Mouse (Mus musculus): ENCODE data around the gene Btd.

The Btd gene

DNA sequence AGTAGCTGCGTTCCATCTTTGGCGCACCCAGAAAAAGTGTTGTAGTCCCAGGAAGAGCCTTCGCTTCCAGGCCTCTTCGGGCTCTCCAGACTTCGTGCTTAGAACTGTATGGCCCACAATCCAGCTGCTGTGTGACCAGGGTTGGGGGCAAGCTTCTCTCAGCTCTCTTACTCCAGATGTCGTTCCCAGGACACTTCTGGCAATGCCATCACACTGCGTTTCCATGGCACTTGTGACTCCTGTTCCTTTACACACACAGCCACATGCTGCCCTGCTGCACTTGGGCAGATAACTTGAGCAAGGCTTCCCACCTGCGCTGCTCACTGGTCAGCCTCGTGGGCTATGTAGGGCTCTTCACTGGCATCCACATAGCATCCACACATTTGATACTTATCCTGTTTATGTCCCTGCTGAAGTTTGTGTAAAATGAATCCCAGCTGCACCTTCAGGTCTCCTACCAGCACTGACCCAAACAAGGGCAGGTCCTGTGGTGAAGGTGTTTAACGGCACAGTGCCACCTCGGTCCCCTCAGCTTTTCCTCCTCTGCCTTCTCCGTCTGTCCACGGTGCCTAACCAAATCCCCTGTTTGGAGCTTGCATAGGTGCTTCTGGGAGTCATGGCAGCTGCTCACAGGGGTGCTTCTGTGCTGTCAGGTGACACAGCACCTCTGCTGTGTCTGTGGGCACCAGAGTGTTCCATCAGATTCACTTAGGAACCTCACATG, 22.7 kb downstream of the Btd start:
- in situ Hi-C loops (cut with MboI, MseI), result no loop called here

DNA sequence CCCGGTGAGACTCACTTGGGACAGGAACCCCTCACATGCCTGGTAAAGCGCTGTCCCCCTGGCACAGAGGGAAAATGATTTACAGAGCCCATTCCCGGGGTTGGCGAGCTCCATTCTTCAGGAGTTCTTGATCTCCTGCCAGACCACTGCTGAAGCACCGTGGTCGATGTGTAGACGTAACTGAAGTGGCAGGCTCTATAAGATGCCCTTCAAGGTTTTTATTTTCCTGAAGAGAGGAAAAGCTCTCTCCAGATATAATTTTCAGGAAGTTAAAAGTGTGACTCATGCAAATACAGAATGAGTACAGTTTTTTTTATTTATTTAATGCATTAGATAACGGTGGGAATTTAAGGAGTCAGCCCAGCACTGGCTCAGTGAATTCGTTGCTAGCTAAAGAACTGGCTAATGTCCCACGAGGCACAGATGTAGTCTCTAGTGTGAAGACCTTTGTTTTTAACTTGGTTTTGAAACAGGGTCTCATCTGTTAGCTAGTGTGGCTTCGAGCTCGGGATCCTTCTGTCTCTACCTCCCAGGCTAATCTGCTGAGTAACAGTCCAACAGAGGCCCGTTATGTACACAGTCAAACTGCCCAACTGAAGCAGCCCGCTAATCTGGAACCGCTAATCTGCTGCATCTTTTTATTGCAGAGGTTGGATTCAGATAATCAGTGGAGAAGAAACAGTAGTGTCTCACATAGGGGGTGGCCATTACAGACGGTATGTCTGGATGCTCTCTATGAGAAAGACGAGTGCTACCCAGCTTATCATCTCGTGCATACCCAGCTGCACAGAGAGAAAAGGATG, 23.5 kb downstream of the Btd start:
- in situ Hi-C loops (cut with MboI, MseI), result no loop called here

DNA sequence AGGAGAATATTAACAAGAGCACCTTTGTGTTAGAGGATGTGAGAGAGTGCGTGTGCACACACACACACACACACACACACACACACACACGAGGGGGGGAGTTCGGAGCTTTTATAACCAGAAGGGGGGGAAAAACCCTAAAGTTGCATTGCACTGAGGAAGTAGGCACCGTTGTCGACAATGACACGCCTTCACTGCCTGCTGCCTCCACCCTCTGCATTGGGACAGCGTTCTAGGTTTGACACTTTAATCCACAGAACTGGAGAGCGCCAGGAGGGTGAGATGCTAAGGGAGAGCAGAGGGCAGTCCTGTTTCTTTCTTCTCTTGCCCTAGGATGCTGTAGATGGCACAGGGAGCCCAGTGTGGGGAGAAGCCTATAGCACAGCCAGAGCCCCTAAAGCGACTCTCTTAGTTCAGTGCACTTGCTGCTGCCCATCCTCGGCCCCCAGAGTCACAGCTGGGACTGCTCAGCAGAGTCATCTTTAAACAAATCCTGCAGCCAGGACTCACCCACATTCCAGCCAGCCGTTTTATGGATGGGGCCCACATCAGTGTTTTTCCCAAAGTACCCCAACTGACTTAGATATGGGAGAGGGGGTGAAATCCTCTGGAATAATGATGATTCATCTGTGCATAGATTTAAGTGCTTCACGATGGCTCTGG, 24.2 kb downstream of the Btd start:
- in situ Hi-C loops (cut with MboI, MseI), result no loop called here

DNA sequence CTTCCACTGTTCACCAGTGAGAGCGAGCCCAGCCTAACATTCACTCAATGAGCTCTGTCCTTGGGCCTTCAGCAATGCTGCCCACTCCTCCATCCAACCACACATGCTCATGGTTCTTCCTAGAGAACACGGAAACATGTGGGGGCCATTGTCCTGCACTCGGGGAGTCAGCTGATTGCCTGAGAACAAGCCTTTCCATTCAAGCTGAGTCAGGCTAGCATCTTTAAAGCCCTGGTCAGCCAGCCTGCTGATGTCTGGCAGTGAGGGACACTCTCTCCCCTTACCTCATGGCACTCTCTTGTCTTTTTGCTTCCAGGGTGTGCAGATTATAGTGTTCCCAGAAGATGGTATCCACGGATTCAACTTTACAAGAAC, 24.7 kb downstream of the Btd start:
- in situ Hi-C loops (cut with MboI, MseI), result no loop called here

DNA sequence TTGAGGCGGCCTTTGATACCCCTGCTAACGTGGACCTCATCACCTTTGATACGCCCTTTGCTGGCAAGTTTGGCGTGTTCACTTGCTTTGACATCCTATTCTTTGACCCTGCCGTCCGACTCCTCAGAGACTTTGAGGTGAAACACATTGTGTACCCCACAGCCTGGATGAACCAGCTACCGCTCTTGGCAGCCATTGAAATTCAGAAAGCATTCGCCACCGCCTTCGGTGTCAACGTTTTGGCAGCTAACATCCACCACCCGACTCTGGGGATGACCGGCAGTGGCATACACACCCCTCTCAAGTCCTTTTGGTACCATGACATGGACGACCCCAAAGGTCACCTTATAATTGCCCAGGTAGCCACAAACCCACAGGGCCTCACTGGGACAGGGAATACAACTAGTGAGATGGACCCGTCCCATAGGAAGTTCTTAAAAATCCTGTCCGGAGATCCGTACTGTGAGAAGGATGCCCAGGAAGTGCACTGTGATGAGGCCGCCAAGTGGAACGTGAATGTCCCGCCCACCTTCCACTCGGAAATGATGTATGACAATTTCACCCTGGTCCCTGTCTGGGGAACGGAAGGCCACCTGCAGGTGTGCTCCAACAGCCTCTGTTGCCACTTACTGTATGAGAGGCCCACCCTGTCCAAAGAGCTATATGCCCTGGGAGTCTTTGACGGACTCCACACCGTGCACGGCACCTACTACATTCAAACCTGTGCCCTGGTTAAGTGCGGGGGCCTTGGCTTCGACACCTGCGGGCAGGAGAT, 26.3 kb downstream of the Btd start:
- in situ Hi-C loops (cut with MboI, MseI), result no loop called here

DNA sequence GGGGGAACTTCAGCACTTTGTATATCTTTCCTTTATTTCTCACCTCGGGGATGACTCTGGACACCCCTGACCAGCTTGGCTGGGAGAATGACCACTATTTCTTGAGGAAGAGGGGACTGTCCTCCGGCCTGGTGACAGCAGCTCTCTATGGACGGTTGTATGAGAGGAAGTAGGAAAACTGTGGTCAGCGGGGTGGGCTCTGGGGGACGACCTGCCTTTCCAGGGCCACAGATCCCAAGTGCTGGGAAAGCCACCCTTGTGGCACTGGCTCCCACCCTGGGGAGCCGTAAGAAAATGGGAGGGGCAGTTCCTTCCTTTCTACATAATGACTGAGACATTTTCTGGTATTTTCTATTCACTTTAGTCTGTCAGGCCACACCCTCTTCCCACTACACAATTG, 26.9 kb downstream of the Btd start:
- in situ Hi-C loops (cut with MboI, MseI), result no loop called here

DNA sequence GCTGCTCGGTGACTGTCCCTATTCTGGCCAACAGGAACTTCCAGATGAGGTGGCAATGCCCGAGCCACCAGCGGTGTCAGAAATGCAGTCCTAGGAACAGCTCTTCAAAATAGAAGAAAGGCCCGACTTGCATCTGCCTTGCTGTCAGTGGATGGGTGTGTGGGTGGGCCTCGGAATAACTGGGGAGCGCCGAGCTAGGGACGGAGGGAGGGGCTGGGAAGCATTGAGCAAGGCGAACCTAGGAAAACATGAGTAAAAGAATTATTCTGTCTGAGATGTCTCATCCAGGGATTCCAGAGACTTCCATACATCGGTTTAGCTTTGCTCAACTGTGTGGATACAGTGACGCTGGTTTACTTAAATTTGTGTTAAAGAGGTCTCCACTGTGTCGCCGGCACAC, 27.5 kb downstream of the Btd start:
- in situ Hi-C loops (cut with MboI, MseI), result no loop called here

DNA sequence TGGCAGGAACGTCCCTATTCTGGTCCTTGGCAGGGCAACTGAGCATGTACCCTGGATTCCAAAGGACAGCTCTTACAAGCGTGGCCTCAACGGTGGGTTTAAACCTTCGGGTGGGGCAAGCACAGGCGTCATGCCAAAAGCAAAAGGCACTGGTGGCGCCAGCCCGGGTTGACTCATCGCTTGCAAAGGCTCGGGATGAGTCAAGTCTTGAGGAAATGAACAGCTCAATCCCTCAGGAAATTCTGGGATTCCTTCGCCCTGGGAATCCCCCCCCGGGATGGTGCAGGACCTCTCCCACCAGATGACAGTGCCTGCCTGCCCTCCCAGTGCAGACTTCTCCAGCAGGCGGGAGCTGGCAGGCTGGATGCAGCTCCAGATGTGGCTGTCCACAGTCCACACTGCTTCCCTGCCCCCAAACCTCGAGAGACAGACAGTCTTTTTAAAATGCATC, 28.4 kb downstream of the Btd start:
- in situ Hi-C loops (cut with MboI, MseI), result no loop called here

DNA sequence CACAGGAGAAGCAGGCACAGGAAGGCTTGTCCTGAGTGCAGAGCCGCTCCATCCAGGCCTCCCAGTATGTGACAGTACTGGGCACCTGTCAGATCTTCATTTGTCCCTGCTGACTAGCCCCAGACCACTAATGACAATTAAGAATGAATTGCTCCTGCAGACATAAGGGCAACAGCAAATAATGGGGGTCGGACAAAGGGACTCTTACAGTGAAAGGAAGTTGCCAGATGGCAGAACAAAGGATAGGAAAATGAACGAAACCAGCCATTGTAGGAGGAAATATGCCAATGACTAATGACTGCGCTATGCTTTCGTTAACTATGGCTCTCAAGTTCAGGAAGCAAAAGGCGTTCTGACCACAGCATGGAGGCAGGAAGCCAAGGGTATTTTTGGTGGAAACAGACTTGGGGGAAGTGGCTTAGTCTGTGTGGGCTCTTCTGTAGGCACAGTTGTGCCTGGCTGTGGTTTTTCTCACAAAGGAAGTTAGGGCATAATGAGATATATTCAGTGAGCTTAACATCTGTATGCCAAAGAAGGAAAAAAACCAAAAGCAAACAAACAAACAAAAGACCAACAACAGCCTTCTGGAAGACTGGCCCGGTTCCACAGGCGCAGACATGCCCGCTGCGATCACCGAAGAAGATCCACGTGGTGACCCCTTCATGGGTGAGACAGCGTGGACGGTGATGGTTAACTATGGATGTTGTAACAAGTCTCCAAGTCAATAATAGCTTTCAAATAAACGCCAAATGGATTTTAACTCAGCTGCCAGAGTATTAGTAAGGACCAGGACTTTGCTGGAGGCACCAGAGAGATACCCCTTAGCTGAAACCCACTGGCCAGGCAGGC, 29.0 kb downstream of the Btd start:
- in situ Hi-C loops (cut with MboI, MseI), result no loop called here

DNA sequence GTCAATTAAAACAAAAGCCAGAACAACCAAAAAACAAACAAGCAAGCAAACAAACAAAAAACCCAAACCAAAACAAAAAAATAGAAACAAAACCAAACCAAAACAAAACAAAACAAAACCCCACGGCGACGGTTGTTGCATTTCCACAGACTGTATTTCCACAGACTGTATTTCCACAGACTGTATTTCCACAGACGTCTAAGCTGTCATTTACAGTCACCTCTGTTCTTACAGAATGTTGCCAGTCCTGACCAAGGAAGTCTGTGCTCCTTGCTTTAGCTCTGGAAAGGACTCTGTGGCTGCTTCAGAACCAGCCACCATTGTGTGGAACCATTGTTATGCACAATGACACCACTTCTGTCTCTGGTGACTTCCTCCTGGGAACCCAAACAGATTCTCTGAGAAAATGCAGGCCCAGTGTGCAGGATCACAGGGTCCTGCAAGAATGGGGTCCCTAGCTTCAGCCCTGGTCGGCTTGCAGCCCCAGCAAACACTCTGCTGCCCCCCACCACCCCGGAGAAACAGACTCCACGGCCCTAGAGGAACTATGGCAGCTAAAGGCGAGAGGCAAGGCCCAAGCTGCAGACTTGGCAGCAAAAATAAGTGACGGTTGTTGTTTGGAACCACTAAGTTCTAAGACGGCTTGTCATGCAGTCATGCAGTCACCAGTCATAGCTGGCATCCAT, 30.9 kb downstream of the Btd start:
- in situ Hi-C loops (cut with MboI, MseI), result no loop called here

DNA sequence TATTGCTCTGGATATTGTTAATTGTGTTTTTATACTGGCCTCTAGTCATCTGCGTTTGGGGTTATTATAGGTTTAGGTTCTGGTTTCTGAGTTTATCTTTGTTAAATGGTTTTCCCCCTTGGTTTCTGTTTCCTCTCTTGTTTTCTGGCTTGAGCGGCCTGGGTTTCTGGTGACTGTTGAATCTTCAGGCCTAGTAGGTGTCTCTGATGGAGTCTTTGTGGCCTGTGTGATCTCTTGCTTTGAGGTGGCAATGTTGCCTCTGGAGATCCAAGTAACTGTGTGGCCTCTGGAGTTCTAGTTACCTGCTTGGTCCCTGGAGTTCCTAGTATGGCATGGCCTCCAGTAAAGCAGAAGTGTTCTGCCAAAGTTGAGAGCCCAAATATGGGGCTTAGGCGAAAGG, 39.8 kb downstream of the Btd start:
- in situ Hi-C loops (cut with MboI, MseI), result no loop called here

DNA sequence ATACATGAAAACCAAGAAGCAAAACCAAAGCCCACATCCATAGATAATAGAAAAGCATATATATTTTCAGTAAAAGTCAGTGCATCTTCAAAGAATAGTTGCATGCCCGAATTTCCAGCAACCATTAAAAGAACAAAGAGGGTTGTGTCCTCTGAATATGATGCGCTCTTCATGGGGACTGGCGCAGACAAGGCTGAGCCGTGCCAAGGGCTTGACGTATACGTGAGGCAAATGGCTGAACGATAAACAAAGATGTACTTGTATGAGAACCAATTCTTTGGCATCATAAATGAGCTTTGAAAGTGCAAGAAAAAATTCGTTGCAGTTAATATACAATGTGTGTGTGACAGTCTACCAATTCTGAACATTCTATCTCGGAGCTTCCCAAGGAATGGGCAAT, 40.5 kb downstream of the Btd start:
- in situ Hi-C loops (cut with MboI, MseI), result no loop called here

DNA sequence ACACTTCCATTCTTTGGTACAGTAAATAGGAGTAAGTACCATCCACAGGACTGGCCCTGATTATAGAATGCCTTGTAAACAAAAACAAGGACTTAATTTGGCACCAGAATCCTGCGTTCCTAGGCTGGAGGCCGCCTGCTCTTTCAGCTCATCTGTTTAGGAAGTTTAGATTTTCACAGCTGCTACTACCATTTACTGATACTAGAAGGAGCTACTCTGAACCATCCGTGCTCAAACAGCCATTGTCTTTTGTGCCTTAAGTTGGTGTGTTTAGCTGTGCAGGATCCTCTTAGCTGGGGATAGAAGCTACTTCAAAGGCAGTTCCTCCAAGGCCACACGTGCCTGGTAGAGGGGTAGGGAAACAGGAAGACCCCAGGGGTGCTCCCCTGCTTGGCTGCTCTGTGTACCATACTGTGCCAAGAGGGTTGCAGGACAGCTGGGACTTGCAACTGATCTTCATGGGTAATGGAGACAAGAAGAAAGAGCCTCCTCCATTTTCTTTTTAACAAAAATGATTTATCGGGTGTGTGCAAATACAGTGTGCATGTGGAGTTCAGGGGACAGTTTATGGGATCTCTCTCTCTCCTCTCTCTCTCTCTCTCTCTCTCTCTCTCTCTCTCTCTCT, 41.2 kb downstream of the Btd start:
- in situ Hi-C loops (cut with MboI, MseI), result no loop called here

DNA sequence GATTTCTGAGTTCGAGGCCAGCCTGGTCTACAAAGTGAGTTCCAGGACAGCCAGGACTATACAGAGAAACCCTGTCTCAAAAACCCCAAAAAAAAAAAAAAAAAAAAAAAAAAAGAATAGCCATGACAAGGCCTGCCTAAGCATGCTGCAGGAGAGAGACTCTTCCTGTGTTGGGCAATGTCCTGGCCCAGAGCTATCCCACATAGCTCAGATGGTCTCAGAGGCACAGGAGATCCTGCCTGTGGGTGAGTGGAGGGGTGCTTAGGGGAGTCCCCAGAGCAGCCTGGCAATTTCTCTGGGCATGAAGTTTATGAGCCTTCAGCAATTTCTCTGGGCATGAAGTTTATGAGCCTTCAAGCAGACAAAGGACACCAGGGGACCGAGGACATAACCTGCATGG, 42.8 kb downstream of the Btd start:
- in situ Hi-C loops (cut with MboI, MseI), result no loop called here

DNA sequence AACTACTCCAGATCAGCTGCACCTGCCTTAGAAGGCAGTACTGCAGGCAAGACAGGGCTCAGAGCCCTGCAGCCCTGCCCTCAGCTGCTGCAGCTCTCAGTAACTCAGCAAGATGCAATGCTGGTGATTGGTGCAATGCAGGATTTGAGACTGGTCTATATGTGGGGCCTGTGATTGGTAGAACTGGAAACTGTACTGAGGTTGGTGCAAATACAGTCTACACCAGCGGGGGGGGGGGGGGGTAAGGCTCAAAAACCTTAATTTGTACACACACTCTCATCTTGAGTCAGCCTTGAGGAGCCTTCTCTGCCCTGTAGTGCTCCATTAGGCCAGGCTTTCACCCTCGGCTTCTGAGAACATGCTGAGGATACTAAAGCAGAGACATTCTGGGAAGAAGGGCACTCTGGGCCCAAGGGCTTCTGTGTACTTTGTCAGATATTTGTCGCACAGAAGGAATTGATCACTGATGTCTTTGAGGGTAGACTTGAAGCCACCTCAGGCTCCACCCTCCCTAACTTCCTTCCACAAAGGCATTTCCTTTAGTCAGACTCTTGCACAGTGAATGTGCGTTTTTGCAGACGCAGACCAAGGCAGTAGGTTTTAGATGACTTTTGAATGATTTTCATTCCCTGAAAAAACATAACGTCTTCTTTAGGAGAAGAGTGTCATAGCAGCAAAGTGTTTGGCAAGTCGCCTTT, 43.7 kb downstream of the Btd start:
- in situ Hi-C loops (cut with MboI, MseI), result no loop called here

DNA sequence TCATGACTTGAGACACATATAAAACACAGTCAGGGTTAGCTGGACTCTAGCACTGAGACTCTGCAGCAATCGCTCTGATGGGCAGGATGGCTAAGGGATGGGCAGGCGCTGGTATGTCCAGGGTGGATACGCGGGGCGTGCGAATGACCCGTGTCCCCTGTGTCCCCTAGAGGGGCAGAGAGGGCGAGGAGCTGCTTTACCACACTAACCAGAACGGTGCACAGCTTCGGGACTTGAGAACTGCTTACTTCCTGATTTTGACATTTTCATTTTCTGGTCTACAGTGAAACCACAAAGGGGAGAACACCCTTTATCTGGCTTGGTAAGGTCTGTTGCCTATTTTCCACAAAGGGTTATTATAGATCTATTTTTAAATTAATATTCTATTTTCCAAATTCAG, 44.9 kb downstream of the Btd start:
- in situ Hi-C loops (cut with MboI, MseI), result no loop called here

DNA sequence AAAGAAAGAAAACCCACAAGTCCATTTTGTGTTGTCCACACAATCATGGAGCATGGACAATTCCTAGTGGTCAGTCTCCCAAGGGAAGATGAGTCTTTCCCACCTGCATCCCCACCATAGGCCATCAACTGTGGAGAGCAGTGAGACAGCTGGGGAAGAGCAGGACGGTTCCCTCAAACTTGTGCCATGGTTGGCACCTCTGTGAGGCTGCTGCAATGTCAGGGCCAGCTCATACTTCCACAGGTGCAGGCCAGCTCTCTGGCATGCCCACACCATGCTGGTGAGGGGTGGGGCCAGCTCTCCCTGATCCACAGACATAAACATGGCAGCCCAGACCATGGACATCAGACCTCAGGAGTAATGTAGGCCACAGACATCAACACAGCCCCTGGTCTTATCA, 45.4 kb downstream of the Btd start:
- in situ Hi-C loops (cut with MboI, MseI), result no loop called here

DNA sequence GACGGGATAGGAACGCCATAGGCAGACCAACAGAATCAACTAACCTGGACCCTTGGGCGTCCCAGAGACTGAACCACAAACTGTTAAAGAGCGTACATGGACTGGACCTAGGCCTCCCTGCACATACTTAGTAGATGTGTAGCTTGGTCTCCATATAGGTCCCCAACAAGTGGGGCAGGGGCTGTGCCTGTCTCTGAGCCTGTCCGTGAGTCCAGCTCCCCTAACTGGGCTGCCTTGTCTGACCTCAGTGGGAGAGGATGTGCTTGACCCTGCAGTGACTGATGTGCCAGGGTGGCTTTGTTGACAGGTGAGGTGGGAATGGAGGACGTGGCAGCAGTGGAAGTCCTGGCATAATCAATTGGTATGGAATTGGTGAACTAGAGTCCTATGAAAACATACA, 51.7 kb downstream of the Btd start:
- in situ Hi-C loops (cut with MboI, MseI), result no loop called here

DNA sequence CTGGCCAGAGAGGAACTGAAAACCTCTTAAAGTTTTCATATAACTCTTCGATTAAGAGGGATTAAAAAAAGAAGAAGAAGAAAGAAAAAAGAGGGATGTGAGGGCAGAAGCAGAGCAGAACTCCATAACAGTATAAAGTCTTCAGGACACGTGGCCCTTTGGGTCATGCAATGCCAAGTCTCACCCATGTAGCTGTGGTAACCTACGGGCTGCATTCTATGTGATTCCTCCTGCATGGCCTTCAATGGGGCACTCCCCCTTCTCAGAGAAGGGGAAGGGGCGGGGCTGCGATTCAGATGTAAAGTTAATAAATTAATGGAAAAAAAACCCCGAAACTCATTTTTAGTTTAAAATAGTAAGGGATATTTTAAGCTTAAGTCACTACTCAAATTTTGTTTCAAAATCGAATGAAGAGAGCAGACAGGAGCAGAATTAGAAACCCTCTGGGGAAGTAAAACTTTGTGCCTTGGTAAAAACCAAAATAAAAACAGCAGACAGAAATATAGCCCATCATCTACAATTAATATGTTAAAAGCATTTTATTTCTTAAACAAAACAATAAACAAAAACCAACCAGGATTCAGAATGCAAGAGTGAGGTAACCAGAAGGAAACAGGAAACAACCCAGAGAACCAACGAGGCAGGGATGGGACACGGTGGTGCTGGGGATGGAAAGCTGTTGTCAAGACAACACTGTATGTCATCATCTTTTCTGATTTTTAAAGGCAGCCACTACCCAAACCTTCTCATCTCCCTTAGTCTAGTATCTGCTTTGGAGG, 55.6 kb downstream of the Btd start:
- in situ Hi-C loops (cut with MboI, MseI), result no loop called here

All from T-helper 17 cell (primary cell).